Mouse (Mus musculus) intestine, embryonic 14.5 days (tissue): ENCODE measurements around the gene Myoz1. TPM values are rescaled to one million over a fixed set of nuclear protein-coding genes. Genes with fewer than 3 reads are reported as not detected.

ENCODE experiments used
- ATAC-seq: fragments of 200-750 bp; cut with Nextera tagmentation; replicated peaks from 2 replicates; pipeline ENCODE4 v1.8.0; 2017; ENCODE audit warnings: low read depth, moderate number of reproducible peaks, moderate TSS enrichment, moderate library complexity; ENCODE audit not compliant: low FRiP score, low TSS enrichment
- DNase-seq: peaks from one replicate; pipeline ENCODE4 v3.0.0-alpha.2; 2018; ENCODE audit warnings: low spot score
- H3K27ac ChIP-seq: fragments of 300-500 bp; sonication (generic); 2 replicates; pipeline ENCODE4 v1.5.1; 2014; ENCODE audit warnings: low read depth, mild to moderate bottlenecking, control low read depth
- H3K27me3 ChIP-seq: fragments of 300-500 bp; sonication (generic); replicated peaks from 2 replicates; pipeline ENCODE4 v1.6.1; 2014; ENCODE audit warnings: low read length, control low read depth; ENCODE audit not compliant: control insufficient read depth, insufficient read depth
- H3K36me3 ChIP-seq: fragments of 300-500 bp; sonication (generic); 2 replicates; pipeline ENCODE4 v1.6.1; 2014; ENCODE audit warnings: low read length, control low read depth; ENCODE audit not compliant: control insufficient read depth, insufficient read depth
- H3K4me1 ChIP-seq: fragments of 300-500 bp; sonication (generic); replicated peaks from 2 replicates; pipeline ENCODE4 v1.6.1; 2014; ENCODE audit warnings: low read length, control low read depth, mixed read lengths; ENCODE audit not compliant: control insufficient read depth, insufficient read depth
- H3K4me2 ChIP-seq: fragments of 300-500 bp; sonication (generic); 2 replicates; pipeline ENCODE4 v1.6.1; 2014; ENCODE audit warnings: low read length
- H3K4me3 ChIP-seq: fragments of 300-500 bp; sonication (generic); 2 replicates; pipeline ENCODE4 v1.5.1; 2014; ENCODE audit warnings: low read depth, low read length, control low read depth, mixed read lengths
- H3K9ac ChIP-seq: fragments of 300-500 bp; sonication (generic); 2 replicates; pipeline ENCODE4 v1.6.1; 2014; ENCODE audit warnings: mild to moderate bottlenecking, low read length
- H3K9me3 ChIP-seq: fragments of 300-500 bp; sonication (generic); 2 replicates; pipeline ENCODE4 v1.6.1; 2016; ENCODE audit warnings: low read length, control low read depth; ENCODE audit not compliant: control insufficient read depth
- WGBS: fragments of 180-500 bp; shearing (Covaris S2); extraction: QIAGEN DNeasy Blood & Tissue Kit; methylation state at CpG from one replicate; pipeline ENCODE4 v1.1.7; 2014; 5-methylcytosine and 5-hydroxymethylcytosine counted together
- microRNA-seq: library from miRNA; unstranded; fragments of <30 nt; microRNA quantifications from one replicate; pipeline ENCODE4, GENCODE M21; 2016
- polyA plus RNA-seq: library from polyadenylated mRNA; unstranded; fragments of >200 nt; fragmentation: Nextera tagmentation; extraction: Ambion mirVana; gene quantifications from 2 replicates; pipeline ENCODE4 v1.2.1, GENCODE M21; 2014

The Myoz1 gene
- polyA plus RNA-seq, 1 experiment from 2014 or later, result not detected

DNA sequence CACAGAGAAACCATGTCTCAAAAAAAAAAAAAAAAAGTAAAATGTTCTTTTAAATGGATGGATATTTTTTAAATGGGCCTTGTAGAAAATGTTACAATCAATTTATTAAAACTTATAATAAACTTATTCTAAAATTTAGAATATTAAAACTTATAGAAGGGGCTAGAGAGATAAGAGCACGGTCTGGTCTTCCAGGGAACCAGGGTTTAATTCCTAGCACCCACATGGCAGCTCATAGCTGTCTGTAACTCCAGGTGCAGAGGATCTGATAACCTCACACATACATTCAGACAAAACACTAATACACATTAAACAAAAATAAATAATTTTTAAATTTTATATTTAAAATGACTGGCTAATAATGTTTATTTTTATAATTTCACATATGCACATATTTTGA, 55.1 kb downstream of the Myoz1 start:
- Histone ChIP-seq H3K36me3 (peaks cover 1% of the 10 kb centered on the region; the same call in 1 of the 2 replicates), H3K27me3 (no peaks in the 10 kb centered on the region), H3K4me3 (no peak overlapping the region), H3K9ac (no peak overlapping the region), H3K4me1 (no peaks in the 10 kb centered on the region), H3K4me2 (no peak overlapping the region), H3K9me3 (no peaks in the 10 kb centered on the region), H3K27ac (no peak overlapping the region)
- WGBS, result 89% methylated on average over 1 of the region's 1 CpGs
- DNase-seq, result no peak
- ATAC-seq, result no peak

DNA sequence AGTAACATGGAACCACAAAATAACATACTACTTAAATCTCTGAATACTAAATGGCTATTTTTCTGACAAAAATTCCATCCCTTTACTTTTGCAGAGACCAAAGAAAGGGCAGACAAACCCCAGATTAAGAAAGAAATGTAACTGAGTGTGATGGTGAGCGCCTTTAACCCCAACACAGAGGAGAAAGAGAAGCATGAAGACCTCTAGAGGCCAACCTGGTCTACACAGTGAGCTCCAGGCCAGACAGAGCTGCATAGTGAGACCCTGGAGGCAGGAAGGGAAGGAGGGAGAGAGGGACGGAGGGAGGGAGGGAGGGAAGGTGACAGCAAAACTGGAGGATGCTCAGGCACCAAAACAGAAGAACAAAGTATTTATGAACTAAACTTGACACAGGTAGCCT, 56.1 kb downstream of the Myoz1 start:
- WGBS, result 45% methylated on average over 2 of the region's 2 CpGs
- no peaks in the 10 kb centered on the region for H3K4me1 ChIP-seq
- H3K36me3 ChIP-seq, result no peaks in the 10 kb centered on the region
- DNase-seq, result no peak
- no peaks in the 10 kb centered on the region for H3K9me3 ChIP-seq
- ATAC-seq, result no peak
- no peak overlapping the region for H3K27ac ChIP-seq
- H3K4me3 ChIP-seq, result no peak overlapping the region
- H3K27me3 ChIP-seq, result no peaks in the 10 kb centered on the region
- H3K4me2 ChIP-seq, result no peak overlapping the region
- H3K9ac ChIP-seq, result no peak overlapping the region

DNA sequence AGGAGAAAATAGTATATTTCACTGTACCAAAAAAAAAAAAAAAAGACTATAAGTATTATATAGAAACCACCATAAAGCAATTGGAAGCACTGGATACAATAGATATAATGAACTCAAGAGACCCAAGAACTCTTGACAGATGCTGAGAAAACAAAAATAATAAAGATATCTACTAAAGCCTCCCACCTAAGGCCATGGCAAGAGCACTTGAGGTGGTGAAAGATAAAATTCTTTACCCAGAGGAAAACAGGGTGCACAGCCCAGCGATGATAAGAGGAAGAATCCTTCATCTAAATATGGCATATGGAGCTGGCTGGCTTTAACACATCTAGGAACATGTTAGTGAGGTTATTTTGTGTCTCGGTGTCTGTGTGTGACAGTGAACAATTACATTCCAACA, 56.8 kb downstream of the Myoz1 start:
- DNase-seq (no peak), ATAC-seq (no peak)
- no peaks in the 10 kb centered on the region for H3K4me1 ChIP-seq
- no peak overlapping the region for H3K27ac ChIP-seq
- no peaks in the 10 kb centered on the region for H3K36me3 ChIP-seq
- no peak overlapping the region for H3K9ac ChIP-seq
- no peaks in the 10 kb centered on the region for H3K9me3 ChIP-seq
- no peaks in the 10 kb centered on the region for H3K27me3 ChIP-seq
- H3K4me2 ChIP-seq, result no peak overlapping the region
- WGBS, result 81% methylated on average over 2 of the region's 2 CpGs
- H3K4me3 ChIP-seq, result no peak overlapping the region

Small RNAs within 50 kb of the gene (microRNA-seq; reads per million reads assigned to microRNA genes)
- 1.1 reads per million, percentile 9 among the genes with 10 or more reads in this experiment for gene Mir6946

Other genes with a start within 250 kb of the Myoz1 start
- 0.08 and 0.36 TPM in 2 replicates for gene Cfap70, start 204.3 kb downstream of the Myoz1 start, polyA plus RNA-seq
- 41.4 and 46.2 TPM in 2 replicates for gene Anxa7, start 176.4 kb downstream of the Myoz1 start, polyA plus RNA-seq
- 0.95 and 1.0 TPM in 2 replicates for gene Mss51, start 159.6 kb downstream of the Myoz1 start, polyA plus RNA-seq
- 57.2 and 58.7 TPM in 2 replicates for gene Ppp3cb, start 110.0 kb downstream of the Myoz1 start, polyA plus RNA-seq
- 8.2 and 8.9 TPM in 2 replicates for gene Usp54, start 15.5 kb downstream of the Myoz1 start, polyA plus RNA-seq
- 0.18 and 0.19 TPM in 2 replicates for gene Synpo2l, start 11.8 kb upstream of the Myoz1 start, polyA plus RNA-seq
- 87.4 and 92.4 TPM in 2 replicates for gene Sec24c, start 17.8 kb upstream of the Myoz1 start, polyA plus RNA-seq
- 19.6 and 20.0 TPM in 2 replicates for gene Fut11, start 38.4 kb upstream of the Myoz1 start, polyA plus RNA-seq
- 231 and 234 TPM in 2 replicates for gene Chchd1, start 46.5 kb upstream of the Myoz1 start, polyA plus RNA-seq
- 30.3 and 35.9 TPM in 2 replicates for gene Zswim8, start 51.0 kb upstream of the Myoz1 start, polyA plus RNA-seq
- gene Ndst2, start 78.0 kb upstream of the Myoz1 start, polyA plus RNA-seq, result 29.2 and 29.6 TPM in 2 replicates
- 47.6 and 53.3 TPM in 2 replicates for gene Camk2g, start 137.5 kb upstream of the Myoz1 start, polyA plus RNA-seq
- 1.1 and 1.3 TPM in 2 replicates for gene Plau, start 180.1 kb upstream of the Myoz1 start, polyA plus RNA-seq